Mouse (Mus musculus): ENCODE results near the gene Xrcc1. TPM values are rescaled to one million over a fixed set of nuclear protein-coding genes. Genes with fewer than 3 reads are reported as not detected.

The Xrcc1 gene
- total and polyA plus RNA-seq, 2 experiments from 2014 or later = 45.1 to 50.8 TPM

- peak; percentile 86 for ATAC-seq
- H3K27ac ChIP-seq = peak within 1 kb of the TSS; percentile 75
- H3K9me3 ChIP-seq (ENCODE audit: low read length) = no peaks in the 10 kb centered on the region
Measured at GRCm38 (mm10) chr7:24587330-24588105, 41.4 kb downstream of the Xrcc1 start, which contains the start of the genes Ethe1 and Zfp575. Ethe1 (plus strand) TSS chr7:24587543. Zfp575 (minus strand) TSS chr7:24587641.

GRCm38 (mm10) chr7:24588336-24588735, 42.2 kb downstream of the Xrcc1 start:
- Histone ChIP-seq H3K27ac (no peak overlapping the region), H3K4me1 (ENCODE audit: insufficient read depth, low read length) (no peaks in the 10 kb centered on the region), H3K4me3 (ENCODE audit: low read length) (no peak overlapping the region), H3K9ac (replicated peaks; ENCODE audit: low read length) (no peak overlapping the region), H3K27me3 (ENCODE audit: insufficient read depth, low read length) (no peaks in the 10 kb centered on the region; the same call in 1 of the 2 replicates), H3K9me3 (ENCODE audit: low read length) (no peaks in the 10 kb centered on the region), H3K36me3 (ENCODE audit: insufficient read depth, low read length) (no peaks in the 10 kb centered on the region), H3K4me2 (ENCODE audit: low read depth, low read length) (no peak overlapping the region)
- DNase-seq (ENCODE audit: low spot score) = no peak
- no peak for TF ChIP-seq CTCF (IDR thresholded peaks at IDR 0.05; ENCODE audit: low read depth)
- ATAC-seq = no peak
- 79% methylated on average over 13 of the region's 13 CpGs for whole genome bisulfite sequencing

More at GRCm38 (mm10) chr7:24587330-24588105, 41.4 kb downstream of the Xrcc1 start, which contains the start of the genes Ethe1 and Zfp575:
- H3K4me1 ChIP-seq (ENCODE audit: insufficient read depth, low read length) = no peaks in the 10 kb centered on the region
- H3K4me3 ChIP-seq (ENCODE audit: low read length) = peak within 1 kb of the TSS; percentile 63
- 4% methylated on average over 30 of the region's 30 CpGs for WGBS
- DNase-seq (ENCODE audit: low spot score) = peak; percentile 90
- peak within 1 kb of the TSS; percentile 82 for H3K9ac ChIP-seq (replicated peaks; ENCODE audit: low read length)
- H3K4me2 ChIP-seq (ENCODE audit: low read depth, low read length) = peak within 1 kb of the TSS; percentile 76
- H3K27me3 ChIP-seq (ENCODE audit: insufficient read depth, low read length) = no peaks in the 10 kb centered on the region; the same call in 1 of the 2 replicates
- TF ChIP-seq CTCF (IDR thresholded peaks at IDR 0.05; ENCODE audit: low read depth) = peak; percentile 11; the same call in 1 of the 2 replicates
- H3K36me3 ChIP-seq (ENCODE audit: insufficient read depth, low read length) = no peaks in the 10 kb centered on the region

- DNase-seq (ENCODE audit: low spot score) = peak; percentile 34
Measured at GRCm38 (mm10) chr7:24591735-24592134, 45.6 kb downstream of the Xrcc1 start.

GRCm38 (mm10) chr7:24592163-24592562, 46.1 kb downstream of the Xrcc1 start:
- Histone ChIP-seq H3K4me3 (ENCODE audit: low read length) (no peak overlapping the region), H3K36me3 (ENCODE audit: insufficient read depth, low read length) (no peaks in the 10 kb centered on the region), H3K9me3 (ENCODE audit: low read length) (no peaks in the 10 kb centered on the region), H3K4me2 (ENCODE audit: low read depth, low read length) (no peak overlapping the region), H3K4me1 (ENCODE audit: insufficient read depth, low read length) (peaks cover 9% of the 10 kb centered on the region; the same call in 1 of the 2 replicates), H3K9ac (replicated peaks; ENCODE audit: low read length) (no peak overlapping the region), H3K27ac (no peak overlapping the region; the same call in 1 of the 2 replicates), H3K27me3 (ENCODE audit: insufficient read depth, low read length) (no peaks in the 10 kb centered on the region)
- DNase-seq (ENCODE audit: low spot score) = no peak
- ATAC-seq = no peak
- no peak for TF ChIP-seq CTCF (IDR thresholded peaks at IDR 0.05; ENCODE audit: low read depth)
- WGBS = 43% methylated on average over 4 of the region's 4 CpGs

More at GRCm38 (mm10) chr7:24591735-24592134, 45.6 kb downstream of the Xrcc1 start:
- Histone ChIP-seq H3K27ac (no peak overlapping the region; the same call in 1 of the 2 replicates), H3K36me3 (ENCODE audit: insufficient read depth, low read length) (no peaks in the 10 kb centered on the region), H3K4me1 (ENCODE audit: insufficient read depth, low read length) (peaks cover 9% of the 10 kb centered on the region; the same call in 1 of the 2 replicates), H3K9me3 (ENCODE audit: low read length) (no peaks in the 10 kb centered on the region), H3K4me2 (ENCODE audit: low read depth, low read length) (no peak overlapping the region), H3K4me3 (ENCODE audit: low read length) (no peak overlapping the region), H3K9ac (replicated peaks; ENCODE audit: low read length) (no peak overlapping the region), H3K27me3 (ENCODE audit: insufficient read depth, low read length) (no peaks in the 10 kb centered on the region; the same call in 1 of the 2 replicates)
- no peak for ATAC-seq
- TF ChIP-seq CTCF (IDR thresholded peaks at IDR 0.05; ENCODE audit: low read depth) = peak; percentile 49
- 73% methylated on average over 5 of the region's 5 CpGs for WGBS

- ATAC-seq (no peak), DNase-seq (ENCODE audit: low spot score) (no peak)
- H3K4me3 ChIP-seq (ENCODE audit: low read length) = no peak overlapping the region
- peaks cover 9% of the 10 kb centered on the region; the same call in 1 of the 2 replicates for H3K4me1 ChIP-seq (ENCODE audit: insufficient read depth, low read length)
- H3K36me3 ChIP-seq (ENCODE audit: insufficient read depth, low read length) = no peaks in the 10 kb centered on the region
- H3K9ac ChIP-seq (replicated peaks; ENCODE audit: low read length) = no peak overlapping the region
- H3K9me3 ChIP-seq (ENCODE audit: low read length) = no peaks in the 10 kb centered on the region
- no peaks in the 10 kb centered on the region for H3K27me3 ChIP-seq (ENCODE audit: insufficient read depth, low read length)
- no peak for TF ChIP-seq CTCF (IDR thresholded peaks at IDR 0.05; ENCODE audit: low read depth)
- H3K4me2 ChIP-seq (ENCODE audit: low read depth, low read length) = no peak overlapping the region
- H3K27ac ChIP-seq = no peak overlapping the region
- WGBS = 82% methylated on average over 6 of the region's 6 CpGs
Measured at GRCm38 (mm10) chr7:24592781-24593180, 46.7 kb downstream of the Xrcc1 start.

GRCm38 (mm10) chr7:24593621-24594308, 47.7 kb downstream of the Xrcc1 start:
- no peaks in the 10 kb centered on the region for H3K27me3 ChIP-seq (ENCODE audit: insufficient read depth, low read length)
- H3K9me3 ChIP-seq (ENCODE audit: low read length) = no peaks in the 10 kb centered on the region
- no peak overlapping the region for H3K27ac ChIP-seq
- 2% methylated on average over 39 of the region's 39 CpGs for WGBS
- peak; percentile 14; the same call in 1 of the 2 replicates for TF ChIP-seq CTCF (IDR thresholded peaks at IDR 0.05; ENCODE audit: low read depth)
- H3K4me3 ChIP-seq (ENCODE audit: low read length) = peak overlapping the region; percentile 74
- H3K4me1 ChIP-seq (ENCODE audit: insufficient read depth, low read length) = peaks cover 9% of the 10 kb centered on the region; the same call in 1 of the 2 replicates
- peak; percentile 86 for ATAC-seq
- no peaks in the 10 kb centered on the region for H3K36me3 ChIP-seq (ENCODE audit: insufficient read depth, low read length)
- peak overlapping the region; percentile 83 for H3K4me2 ChIP-seq (ENCODE audit: low read depth, low read length)
- peak overlapping the region; percentile 61 for H3K9ac ChIP-seq (replicated peaks; ENCODE audit: low read length)
- DNase-seq (ENCODE audit: low spot score) = peak; percentile 70
